Mouse (Mus musculus) heart, adult 2 months (tissue): Measurements from ENCODE around the gene Myo18b. TPM values are rescaled to one million over a fixed set of nuclear protein-coding genes. Genes with fewer than 3 reads are reported as not detected.

ENCODE experiments used
- DNase-seq, 2 experiments: peaks; one replicate each; pipeline ENCODE4 v3.0.0; 2021
- H3K27ac ChIP-seq: fragments of 200-600 bp; 2 replicates; pipeline ENCODE4 v1.8.1; 2022
- H3K27me3 ChIP-seq: fragments of 200-500 bp; 2 replicates; pipeline ENCODE4 v1.6.1; 2012; ENCODE audit warnings: mild to moderate bottlenecking, low read length, inconsistent platforms, mixed read lengths; ENCODE audit not compliant: control insufficient read depth, insufficient read depth
- H3K36me3 ChIP-seq: fragments of 200-500 bp; 2 replicates; pipeline ENCODE4 v1.6.1; 2012; ENCODE audit warnings: low read length, inconsistent platforms; ENCODE audit not compliant: control insufficient read depth, insufficient read depth
- H3K4me1 ChIP-seq: fragments of 200-500 bp; 2 replicates; pipeline ENCODE4 v1.6.1; 2011; ENCODE audit warnings: low read length; ENCODE audit not compliant: control insufficient read depth, insufficient read depth
- H3K4me3 ChIP-seq: fragments of 200-600 bp; 2 replicates; pipeline ENCODE4 v1.8.1; 2022
- H3K79me2 ChIP-seq: fragments of 200-500 bp; replicated peaks from 2 replicates; pipeline ENCODE4 v1.6.1; 2012; ENCODE audit warnings: mild to moderate bottlenecking, inconsistent platforms, low read length, moderate library complexity, mixed read lengths; ENCODE audit not compliant: control insufficient read depth, insufficient read depth
- H3K9ac ChIP-seq: fragments of 200-500 bp; 2 replicates; pipeline ENCODE4 v1.6.1; 2012; ENCODE audit warnings: low read depth, mild to moderate bottlenecking, control low read depth, inconsistent platforms, low read length, mixed read lengths
- CTCF ChIP-seq: fragments of 200-600 bp; IDR thresholded peaks from 2 replicates; pipeline ENCODE4 v1.8.1; 2022; ENCODE audit warnings: antibody characterized with exemption, mild to moderate bottlenecking, moderate library complexity
- EP300 ChIP-seq: fragments of 200-500 bp; IDR thresholded peaks from 2 replicates; pipeline ENCODE4 v1.6.1; 2011; ENCODE audit warnings: low read depth, low read length, control low read depth; ENCODE audit not compliant: insufficient read depth
- POLR2A ChIP-seq: fragments of 200-500 bp; IDR thresholded peaks from 2 replicates; pipeline ENCODE4 v1.6.1; 2011; ENCODE audit warnings: mild to moderate bottlenecking, low read depth, low read length, control low read depth; ENCODE audit not compliant: insufficient read depth
- WGBS: fragments of 180-500 bp; shearing (Covaris S2); methylation state at CpG from one replicate; pipeline ENCODE4 v1.1.7; 2018; 5-methylcytosine and 5-hydroxymethylcytosine counted together
- intact Hi-C: fragments of 180-260 bp; cut with DNase I; formaldehyde crosslinking; loops from one replicate; pipeline ENCODE4 v1.15.1; 2025
- polyA plus RNA-seq: library from polyadenylated mRNA; depleted of rRNA; stranded (reverse); fragments of >200 nt; gene quantifications from 2 replicates; pipeline ENCODE4 v1.2.3, GENCODE M21; 2012
- total RNA-seq, 2 experiments: library from RNA; stranded (reverse); gene quantifications; 2 replicates each; pipeline ENCODE4 v1.2.3; 2021

Gene Myo18b
- total and polyA plus RNA-seq, 3 experiments, result 74.3 to 235 (median 198) TPM

DNA sequence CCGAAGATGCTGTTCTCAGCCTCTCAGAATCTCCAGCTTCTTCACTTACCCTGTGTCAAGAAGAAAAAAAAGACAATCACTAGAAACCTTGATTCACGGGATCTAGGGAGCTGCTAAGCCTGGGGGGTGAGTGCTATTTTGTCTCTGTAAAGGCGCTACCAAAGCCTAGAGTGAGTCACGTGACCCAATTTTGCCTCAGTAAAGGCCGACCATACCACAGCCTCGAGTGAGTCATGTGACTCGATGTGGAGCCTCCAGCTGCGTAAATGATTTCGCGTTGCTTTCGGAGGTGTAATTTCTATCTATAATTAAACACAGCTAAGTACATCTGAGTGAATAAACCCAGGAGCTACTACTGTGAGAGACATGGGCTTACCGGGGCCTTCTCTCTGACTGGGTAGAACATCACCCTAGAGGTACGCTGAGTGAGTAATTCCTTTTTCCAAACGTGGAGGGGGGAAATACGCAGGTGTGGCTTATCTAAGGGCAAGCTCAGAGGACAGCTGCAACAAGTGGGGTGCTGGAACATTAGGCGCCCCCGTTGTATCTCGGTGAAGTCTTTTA, 202.8 kb downstream of the Myo18b start:
- WGBS, result 81% methylated on average over 18 of the region's 18 CpGs
- H3K4me3 ChIP-seq, result no peak overlapping the region
- DNase-seq, result no peak
- no peaks in the 10 kb centered on the region for H3K27me3 ChIP-seq
- TF ChIP-seq POLR2A (no peak), EP300 (no peak), CTCF (no peak)
- H3K9ac ChIP-seq, result no peak overlapping the region
- H3K4me1 ChIP-seq, result no peaks in the 10 kb centered on the region
- intact Hi-C loops, result no loop called here
- H3K27ac ChIP-seq, result no peak overlapping the region
- no peaks in the 10 kb centered on the region for H3K79me2 ChIP-seq
- H3K36me3 ChIP-seq, result no peaks in the 10 kb centered on the region

- DNase-seq, result no peak
- no peaks in the 10 kb centered on the region for H3K27me3 ChIP-seq
- no peak overlapping the region for H3K4me3 ChIP-seq
- intact Hi-C loops, result no loop called here
- no peaks in the 10 kb centered on the region for H3K79me2 ChIP-seq
- no peaks in the 10 kb centered on the region for H3K4me1 ChIP-seq
- no peaks in the 10 kb centered on the region for H3K36me3 ChIP-seq
- TF ChIP-seq EP300, result no peak
- TF ChIP-seq CTCF, result no peak
- no peak for TF ChIP-seq POLR2A
- 55% methylated on average over 4 of the region's 4 CpGs for WGBS
- no peak overlapping the region for H3K27ac ChIP-seq
- H3K9ac ChIP-seq, result no peak overlapping the region
Observed at GRCm38 (mm10) chr5:112687100-112687818, 208.9 kb downstream of the Myo18b start.

DNA sequence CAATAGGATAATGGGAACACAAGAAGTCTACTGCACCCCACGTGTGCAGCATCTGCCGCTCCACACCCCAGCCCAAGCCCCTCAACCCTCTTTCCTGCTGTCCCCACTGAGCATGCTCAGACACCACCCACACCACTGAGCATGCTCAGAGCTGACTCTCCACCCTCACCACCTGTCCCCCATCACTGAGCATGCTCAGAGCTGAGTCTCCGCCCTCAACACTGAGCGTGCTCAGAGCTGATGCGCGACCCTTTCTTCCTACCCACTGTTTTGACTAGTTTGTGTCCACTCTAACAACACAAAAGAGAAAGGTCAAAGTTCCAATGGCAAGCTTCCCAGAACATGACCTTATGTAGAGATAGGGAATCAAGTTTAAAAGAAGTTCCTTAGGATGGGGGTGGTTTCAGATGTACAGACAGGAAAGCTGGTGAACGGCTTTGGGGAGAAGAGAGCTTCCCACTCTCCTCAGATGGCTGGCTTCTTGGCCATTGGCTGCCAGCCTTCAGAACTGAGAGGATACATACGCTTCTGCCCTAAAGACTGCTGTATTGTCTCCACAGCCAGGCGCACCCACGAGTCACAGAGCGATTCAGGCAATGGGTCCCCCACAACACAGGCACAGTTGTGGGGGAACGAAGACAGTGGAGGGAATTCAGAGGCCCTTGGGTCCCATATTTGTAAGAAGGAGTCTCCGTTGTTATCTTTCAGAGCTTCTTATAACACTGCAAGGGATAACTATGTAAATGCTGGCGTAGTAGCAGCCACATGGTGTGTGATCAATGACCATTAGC, 209.7 kb downstream of the Myo18b start:
- no peak for TF ChIP-seq CTCF
- no peak overlapping the region for H3K27ac ChIP-seq

GRCm38 (mm10) chr5:112679251-112679650, 216.9 kb downstream of the Myo18b start:
- H3K79me2 ChIP-seq, result no peaks in the 10 kb centered on the region
- no peak overlapping the region for H3K4me3 ChIP-seq
- no peak overlapping the region for H3K27ac ChIP-seq
- DNase-seq, result no peak
- H3K36me3 ChIP-seq, result no peaks in the 10 kb centered on the region
- TF ChIP-seq EP300 (no peak), CTCF (no peak), POLR2A (no peak)
- intact Hi-C loops, result no loop called here
- no peak overlapping the region for H3K9ac ChIP-seq
- H3K27me3 ChIP-seq, result peaks cover 3% of the 10 kb centered on the region
- WGBS, result 53% methylated on average over 2 of the region's 2 CpGs
- no peaks in the 10 kb centered on the region for H3K4me1 ChIP-seq

More for the DNA sequence above, 209.7 kb downstream of the Myo18b start:
- H3K79me2 ChIP-seq, result no peaks in the 10 kb centered on the region
- no peak overlapping the region for H3K9ac ChIP-seq
- WGBS, result 65% methylated on average over 14 of the region's 14 CpGs
- H3K36me3 ChIP-seq, result no peaks in the 10 kb centered on the region
- no peaks in the 10 kb centered on the region for H3K4me1 ChIP-seq
- H3K4me3 ChIP-seq, result no peak overlapping the region
- no peak for DNase-seq
- H3K27me3 ChIP-seq, result no peaks in the 10 kb centered on the region
- intact Hi-C loops, result no loop called here

- 79% methylated on average over 4 of the region's 4 CpGs for WGBS
- Histone ChIP-seq H3K79me2 (no peaks in the 10 kb centered on the region), H3K27me3 (peaks cover 3% of the 10 kb centered on the region), H3K9ac (no peak overlapping the region), H3K36me3 (no peaks in the 10 kb centered on the region), H3K27ac (no peak overlapping the region), H3K4me3 (no peak overlapping the region), H3K4me1 (no peaks in the 10 kb centered on the region)
- no peak for TF ChIP-seq POLR2A
- TF ChIP-seq CTCF, result no peak
- TF ChIP-seq EP300, result no peak
- intact Hi-C loops, result no loop called here
- DNase-seq, result no peak
Observed at GRCm38 (mm10) chr5:112678153-112678552, 218.0 kb downstream of the Myo18b start.

- Histone ChIP-seq H3K4me1 (no peaks in the 10 kb centered on the region), H3K79me2 (no peaks in the 10 kb centered on the region), H3K27ac (no peak overlapping the region), H3K9ac (no peak overlapping the region), H3K36me3 (no peaks in the 10 kb centered on the region), H3K27me3 (no peaks in the 10 kb centered on the region), H3K4me3 (no peak overlapping the region)
- no peak for DNase-seq
- TF ChIP-seq POLR2A, result no peak
- no peak for TF ChIP-seq CTCF
- no peak for TF ChIP-seq EP300
- intact Hi-C loops, result no loop called here
- whole genome bisulfite sequencing, result 61% methylated on average over 5 of the region's 5 CpGs
Observed at GRCm38 (mm10) chr5:112674806-112675205, 221.4 kb downstream of the Myo18b start.
